Mouse (Mus musculus) gastrocnemius, postnatal 10 days (tissue): ENCODE measurements around the gene Bmp2k. TPM values are rescaled to one million over a fixed set of nuclear protein-coding genes. Genes with fewer than 3 reads are reported as not detected.

Experiments
- DNase-seq: peaks from one replicate; pipeline ENCODE4 v3.0.0; 2021; ENCODE audit warnings: mixed read lengths
- total RNA-seq, 2 experiments: library from RNA; stranded (reverse); gene quantifications; 2 replicates each; pipeline ENCODE4 v1.2.3; 2021

The Bmp2k gene
- total RNA-seq, 2 experiments from 2014 or later: 12.6 to 15.1 TPM

- no peak for DNase-seq
These were observed 24.9 kb upstream of the Bmp2k start for GRCm38 (mm10) chr5:96972474-96973130.

GRCm38 (mm10) chr5:96973714-96974113 lies 23.8 kb upstream of the Bmp2k start:
- DNase-seq: no peak

- no peak for DNase-seq
These were observed 22.8 kb upstream of the Bmp2k start for GRCm38 (mm10) chr5:96974661-96975060.

GRCm38 (mm10) chr5:96975112-96975511 lies 22.4 kb upstream of the Bmp2k start:
- DNase-seq: no peak

- DNase-seq: no peak
These were observed 21.3 kb upstream of the Bmp2k start for GRCm38 (mm10) chr5:96976150-96976549.

GRCm38 (mm10) chr5:96979296-96980007 lies 18.0 kb upstream of the Bmp2k start:
- no peak for DNase-seq

GRCm38 (mm10) chr5:96980008-96980634 lies 17.4 kb upstream of the Bmp2k start:
- DNase-seq: no peak

GRCm38 (mm10) chr5:96981987-96982386 lies 15.5 kb upstream of the Bmp2k start:
- DNase-seq: no peak

- no peak for DNase-seq
These were observed 14.3 kb upstream of the Bmp2k start for GRCm38 (mm10) chr5:96983142-96983541.

GRCm38 (mm10) chr5:96986850-96987249 lies 10.6 kb upstream of the Bmp2k start:
- DNase-seq: no peak

- no peak for DNase-seq
These were observed 8.6 kb upstream of the Bmp2k start for GRCm38 (mm10) chr5:96988880-96989279.

- DNase-seq: no peak
These were observed 6.3 kb upstream of the Bmp2k start for GRCm38 (mm10) chr5:96991156-96991555.

GRCm38 (mm10) chr5:96992651-96993050 lies 4.8 kb upstream of the Bmp2k start:
- DNase-seq: no peak

- no peak for DNase-seq
These were observed 4.4 kb upstream of the Bmp2k start for GRCm38 (mm10) chr5:96993057-96993456.

GRCm38 (mm10) chr5:96995791-96996190 lies 1.7 kb upstream of the Bmp2k start:
- DNase-seq: no peak

- peak; percentile 23 for DNase-seq
These were observed 834 bp upstream of the Bmp2k start for GRCm38 (mm10) chr5:96996401-96997309.

GRCm38 (mm10) chr5:96997802-96998565 lies 495 bp downstream of the Bmp2k start:
- peak; percentile 63 for DNase-seq

- no peak for DNase-seq
These were observed 1.0 kb downstream of the Bmp2k start for GRCm38 (mm10) chr5:96998566-96998907.

- no peak for DNase-seq
These were observed 2.1 kb downstream of the Bmp2k start for GRCm38 (mm10) chr5:96999601-97000000.

- no peak for DNase-seq
These were observed 3.0 kb downstream of the Bmp2k start for GRCm38 (mm10) chr5:97000524-97000923.

- no peak for DNase-seq
These were observed 3.7 kb downstream of the Bmp2k start for GRCm38 (mm10) chr5:97001153-97001552.

GRCm38 (mm10) chr5:97001571-97001970 lies 4.1 kb downstream of the Bmp2k start:
- no peak for DNase-seq
